Mouse (Mus musculus): ENCODE data around the gene Mxd1. TPM values are rescaled to one million over a fixed set of nuclear protein-coding genes. Genes with fewer than 3 reads are reported as not detected.

Mxd1 gene
- polyA plus RNA-seq, 1 experiment from 2014 or later, result 16.6 TPM

DNA sequence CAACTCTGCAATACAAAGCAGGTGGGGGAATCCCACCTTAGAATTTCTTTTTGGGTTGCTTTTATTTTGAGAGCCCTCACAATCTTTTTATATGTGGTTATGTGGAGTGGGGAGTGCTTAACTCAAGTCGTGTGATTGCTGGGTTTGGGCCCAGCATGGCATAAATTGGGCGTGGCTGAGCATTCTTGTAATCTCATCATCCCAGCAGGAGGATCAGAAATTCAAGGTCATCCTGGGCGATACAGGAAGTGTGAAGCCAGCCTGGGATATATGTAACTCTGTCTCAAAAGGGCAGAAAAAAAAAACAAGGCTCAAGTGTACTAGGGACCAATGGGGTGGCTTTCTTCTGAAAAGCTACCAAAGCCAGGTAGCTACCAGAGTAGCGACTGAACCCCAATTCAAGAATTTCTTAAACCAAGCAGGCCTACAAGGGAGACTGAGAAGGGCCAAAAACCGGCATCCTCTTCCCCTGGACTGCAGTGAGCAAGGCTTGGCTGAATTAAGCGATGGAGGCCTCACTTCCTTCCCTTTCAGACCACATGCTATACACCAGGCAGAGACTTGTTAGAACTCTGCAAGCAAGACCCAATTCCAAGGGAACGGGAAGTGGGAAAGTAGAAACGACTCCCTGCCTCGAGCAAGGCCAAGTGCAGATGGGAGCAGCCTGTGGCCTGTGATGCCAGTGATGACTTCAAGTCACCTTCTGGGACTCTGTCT, 8.6 kb downstream of the Mxd1 start:
- Histone ChIP-seq H3K4me2 (replicated peaks) (no peak overlapping the region), H3K9ac (no peak overlapping the region), H3K9me3 (ENCODE audit: control insufficient read depth, low read length) (no peaks in the 10 kb centered on the region), H3K4me3 (replicated peaks; ENCODE audit: low read length) (no peak overlapping the region), H3K4me1 (replicated peaks; ENCODE audit: control insufficient read depth, insufficient read depth, low read length) (no peaks in the 10 kb centered on the region), H3K27me3 (ENCODE audit: control insufficient read depth, insufficient read depth, low read length) (no peaks in the 10 kb centered on the region), H3K36me3 (replicated peaks; ENCODE audit: control insufficient read depth, insufficient read depth) (peaks cover 83% of the 10 kb centered on the region), H3K27ac (no peak overlapping the region)
- ATAC-seq (ENCODE audit: low FRiP score), result no peak
- DNase-seq (ENCODE audit: low spot score), result no peak
- 79% methylated on average over 9 of the region's 9 CpGs for WGBS

- ATAC-seq (ENCODE audit: low FRiP score) (no peak), DNase-seq (ENCODE audit: low spot score) (no peak)
- Histone ChIP-seq H3K9me3 (ENCODE audit: control insufficient read depth, low read length) (no peaks in the 10 kb centered on the region), H3K4me1 (replicated peaks; ENCODE audit: control insufficient read depth, insufficient read depth, low read length) (no peaks in the 10 kb centered on the region), H3K4me3 (replicated peaks; ENCODE audit: low read length) (no peak overlapping the region), H3K36me3 (replicated peaks; ENCODE audit: control insufficient read depth, insufficient read depth) (peaks cover 73% of the 10 kb centered on the region), H3K4me2 (replicated peaks) (no peak overlapping the region), H3K27ac (no peak overlapping the region), H3K9ac (no peak overlapping the region), H3K27me3 (ENCODE audit: control insufficient read depth, insufficient read depth, low read length) (no peaks in the 10 kb centered on the region)
- 91% methylated on average over 3 of the region's 3 CpGs for WGBS
These were observed 10.5 kb downstream of the Mxd1 start for GRCm38 (mm10) chr6:86658501-86658900.

DNA sequence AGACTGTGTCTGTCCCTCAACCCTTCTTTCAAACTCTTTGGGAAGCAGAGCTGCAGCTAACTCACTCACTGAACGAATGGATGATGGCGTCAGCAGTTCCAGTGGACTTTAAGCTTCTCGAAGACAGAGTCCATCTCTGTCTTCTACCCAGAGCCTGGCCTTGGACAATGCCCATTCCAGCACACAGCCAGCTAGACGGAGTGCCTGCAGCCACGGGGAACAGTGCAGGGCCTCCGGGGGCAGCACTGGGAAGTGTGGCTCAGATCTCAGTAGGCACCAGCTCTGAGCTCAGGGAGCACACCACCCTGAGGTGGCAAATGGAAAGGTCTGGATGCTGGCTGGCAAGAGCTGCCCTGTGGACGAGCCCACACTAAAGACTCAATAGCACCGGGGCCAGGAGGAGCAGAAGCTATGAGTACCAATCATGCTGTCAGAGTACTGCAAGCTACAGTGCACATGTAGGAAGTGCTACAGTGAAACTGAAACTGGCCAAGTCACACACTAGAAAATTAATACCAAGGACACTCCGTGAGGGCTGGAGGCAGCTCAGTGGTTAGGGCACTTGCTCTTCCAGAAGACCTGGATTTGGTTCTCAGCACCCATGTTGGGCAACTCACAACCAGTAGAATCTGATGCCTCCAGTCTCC, 14.6 kb downstream of the Mxd1 start:
- DNase-seq (ENCODE audit: low spot score), result no peak
- H3K4me1 ChIP-seq (replicated peaks; ENCODE audit: control insufficient read depth, insufficient read depth, low read length), result no peaks in the 10 kb centered on the region
- H3K9me3 ChIP-seq (ENCODE audit: control insufficient read depth, low read length), result no peaks in the 10 kb centered on the region
- H3K9ac ChIP-seq, result no peak overlapping the region
- ATAC-seq (ENCODE audit: low FRiP score), result no peak
- H3K36me3 ChIP-seq (replicated peaks; ENCODE audit: control insufficient read depth, insufficient read depth), result peaks cover 74% of the 10 kb centered on the region
- no peak overlapping the region for H3K27ac ChIP-seq
- H3K27me3 ChIP-seq (ENCODE audit: control insufficient read depth, insufficient read depth, low read length), result no peaks in the 10 kb centered on the region
- H3K4me2 ChIP-seq (replicated peaks), result no peak overlapping the region
- H3K4me3 ChIP-seq (replicated peaks; ENCODE audit: low read length), result no peak overlapping the region
- 81% methylated on average over 9 of the region's 9 CpGs for WGBS

DNA sequence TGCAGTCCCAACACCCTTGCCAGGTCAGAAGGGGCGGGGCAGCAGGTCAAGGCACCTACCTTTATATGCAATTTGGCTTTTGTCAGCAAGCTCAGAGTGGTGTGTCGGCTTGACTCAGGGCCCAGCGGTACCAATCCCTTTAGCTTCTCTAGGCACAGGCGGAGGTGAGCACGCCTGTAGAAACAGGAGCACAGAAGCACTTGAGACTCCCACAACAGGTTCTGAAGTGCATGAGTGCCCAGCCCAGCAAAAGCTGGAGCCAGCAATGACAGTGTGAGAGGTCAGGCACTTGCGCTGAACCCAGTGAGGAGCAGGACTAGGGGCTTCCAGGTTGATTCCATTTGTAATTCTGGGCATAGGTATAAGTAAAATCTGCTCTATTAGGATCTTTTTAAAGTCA, 15.9 kb downstream of the Mxd1 start:
- H3K4me2 ChIP-seq (replicated peaks), result no peak overlapping the region
- H3K36me3 ChIP-seq (replicated peaks; ENCODE audit: control insufficient read depth, insufficient read depth), result peaks cover 74% of the 10 kb centered on the region
- no peak overlapping the region for H3K9ac ChIP-seq
- no peaks in the 10 kb centered on the region for H3K27me3 ChIP-seq (ENCODE audit: control insufficient read depth, insufficient read depth, low read length)
- no peak for DNase-seq (ENCODE audit: low spot score)
- H3K4me3 ChIP-seq (replicated peaks; ENCODE audit: low read length), result no peak overlapping the region
- no peak overlapping the region for H3K27ac ChIP-seq
- no peak for ATAC-seq (ENCODE audit: low FRiP score)
- H3K4me1 ChIP-seq (replicated peaks; ENCODE audit: control insufficient read depth, insufficient read depth, low read length), result no peaks in the 10 kb centered on the region
- WGBS, result 94% methylated on average over 6 of the region's 6 CpGs
- H3K9me3 ChIP-seq (ENCODE audit: control insufficient read depth, low read length), result no peaks in the 10 kb centered on the region

DNA sequence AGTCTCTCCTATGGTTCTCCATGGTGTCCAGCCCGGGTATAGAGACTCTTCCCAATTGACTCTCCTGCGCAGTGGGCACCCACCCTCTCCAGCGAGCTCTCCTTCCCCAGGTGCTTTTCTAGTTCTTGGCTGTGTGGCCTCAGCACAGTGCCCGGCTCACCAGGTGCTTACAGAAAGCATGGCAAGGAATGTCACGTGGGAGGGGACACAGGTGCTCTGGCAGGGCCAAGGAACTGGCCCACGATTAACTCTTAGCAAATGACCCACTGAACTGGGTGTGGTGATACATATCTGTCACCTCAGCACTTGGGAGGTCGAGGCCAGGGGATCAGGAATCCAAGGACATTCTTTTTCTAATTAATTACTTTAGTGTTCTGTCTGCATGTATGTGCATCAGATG, 22.8 kb downstream of the Mxd1 start:
- no peaks in the 10 kb centered on the region for H3K9me3 ChIP-seq (ENCODE audit: control insufficient read depth, low read length)
- H3K4me2 ChIP-seq (replicated peaks), result no peak overlapping the region
- H3K9ac ChIP-seq, result no peak overlapping the region
- no peak for DNase-seq (ENCODE audit: low spot score)
- H3K4me1 ChIP-seq (replicated peaks; ENCODE audit: control insufficient read depth, insufficient read depth, low read length), result no peaks in the 10 kb centered on the region
- H3K27me3 ChIP-seq (ENCODE audit: control insufficient read depth, insufficient read depth, low read length), result no peaks in the 10 kb centered on the region
- peaks cover 36% of the 10 kb centered on the region for H3K36me3 ChIP-seq (replicated peaks; ENCODE audit: control insufficient read depth, insufficient read depth)
- H3K27ac ChIP-seq, result no peak overlapping the region
- ATAC-seq (ENCODE audit: low FRiP score), result no peak
- H3K4me3 ChIP-seq (replicated peaks; ENCODE audit: low read length), result no peak overlapping the region
- WGBS, result 77% methylated on average over 7 of the region's 7 CpGs

- ATAC-seq (ENCODE audit: low FRiP score), result no peak
These were observed 23.4 kb downstream of the Mxd1 start for GRCm38 (mm10) chr6:86645551-86645950.

DNA sequence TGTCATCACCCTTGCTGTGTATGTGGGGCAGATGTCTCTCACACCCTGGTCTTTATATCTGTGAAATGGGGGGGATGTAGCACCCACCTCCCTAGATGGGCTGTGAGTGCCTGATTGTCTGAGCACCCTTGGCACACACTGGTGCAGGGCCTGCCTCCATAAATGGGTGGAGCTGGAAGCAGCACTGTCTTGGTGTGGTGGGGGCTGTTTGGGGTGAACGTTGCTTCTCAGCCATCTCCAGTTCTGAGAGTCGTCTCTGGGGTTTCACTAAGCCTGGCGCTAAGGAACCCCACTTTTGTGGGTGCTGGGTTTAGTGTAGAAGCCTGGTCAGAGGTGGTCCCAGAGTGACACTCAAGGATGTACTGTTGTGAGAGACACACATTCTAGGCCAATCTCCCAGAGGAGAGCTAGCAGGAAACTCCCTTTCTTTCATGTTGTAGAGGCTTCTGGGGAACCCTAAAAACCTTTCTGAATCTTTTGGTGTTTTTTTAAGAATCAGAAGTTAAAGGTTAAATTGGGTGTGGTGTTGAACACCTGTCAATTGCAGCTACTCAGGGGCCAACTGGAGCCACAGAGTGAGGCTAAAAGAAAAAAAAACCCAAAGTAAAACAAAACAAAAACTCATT, 24.1 kb downstream of the Mxd1 start:
- DNase-seq (ENCODE audit: low spot score), result no peak
- no peak overlapping the region for H3K27ac ChIP-seq
- no peak overlapping the region for H3K4me3 ChIP-seq (replicated peaks; ENCODE audit: low read length)
- no peaks in the 10 kb centered on the region for H3K4me1 ChIP-seq (replicated peaks; ENCODE audit: control insufficient read depth, insufficient read depth, low read length)
- no peak for ATAC-seq (ENCODE audit: low FRiP score)
- H3K9me3 ChIP-seq (ENCODE audit: control insufficient read depth, low read length), result no peaks in the 10 kb centered on the region
- H3K36me3 ChIP-seq (replicated peaks; ENCODE audit: control insufficient read depth, insufficient read depth), result peaks cover 24% of the 10 kb centered on the region
- no peak overlapping the region for H3K9ac ChIP-seq
- no peaks in the 10 kb centered on the region for H3K27me3 ChIP-seq (ENCODE audit: control insufficient read depth, insufficient read depth, low read length)
- no peak overlapping the region for H3K4me2 ChIP-seq (replicated peaks)
- 94% methylated on average over 3 of the region's 3 CpGs for WGBS

More at GRCm38 (mm10) chr6:86645551-86645950, 23.4 kb downstream of the Mxd1 start:
- no peak overlapping the region for H3K4me2 ChIP-seq (replicated peaks)
- no peaks in the 10 kb centered on the region for H3K27me3 ChIP-seq (ENCODE audit: control insufficient read depth, insufficient read depth, low read length)
- 83% methylated on average over 4 of the region's 4 CpGs for WGBS
- no peak overlapping the region for H3K9ac ChIP-seq
- DNase-seq (ENCODE audit: low spot score), result no peak
- peaks cover 30% of the 10 kb centered on the region for H3K36me3 ChIP-seq (replicated peaks; ENCODE audit: control insufficient read depth, insufficient read depth)
- H3K27ac ChIP-seq, result no peak overlapping the region
- no peak overlapping the region for H3K4me3 ChIP-seq (replicated peaks; ENCODE audit: low read length)
- no peaks in the 10 kb centered on the region for H3K9me3 ChIP-seq (ENCODE audit: control insufficient read depth, low read length)
- H3K4me1 ChIP-seq (replicated peaks; ENCODE audit: control insufficient read depth, insufficient read depth, low read length), result no peaks in the 10 kb centered on the region

- no peak overlapping the region for H3K4me3 ChIP-seq (replicated peaks; ENCODE audit: low read length)
- 61% methylated on average over 8 of the region's 8 CpGs for whole genome bisulfite sequencing
- H3K36me3 ChIP-seq (replicated peaks; ENCODE audit: control insufficient read depth, insufficient read depth), result no peaks in the 10 kb centered on the region
- H3K9ac ChIP-seq, result no peak overlapping the region
- no peaks in the 10 kb centered on the region for H3K4me1 ChIP-seq (replicated peaks; ENCODE audit: control insufficient read depth, insufficient read depth, low read length)
- H3K27ac ChIP-seq, result no peak overlapping the region
- no peaks in the 10 kb centered on the region for H3K27me3 ChIP-seq (ENCODE audit: control insufficient read depth, insufficient read depth, low read length)
- DNase-seq (ENCODE audit: low spot score) (no peak), ATAC-seq (ENCODE audit: low FRiP score) (no peak)
- no peaks in the 10 kb centered on the region for H3K9me3 ChIP-seq (ENCODE audit: control insufficient read depth, low read length)
- H3K4me2 ChIP-seq (replicated peaks), result no peak overlapping the region
These were observed 27.2 kb downstream of the Mxd1 start for GRCm38 (mm10) chr6:86641716-86642115.

DNA sequence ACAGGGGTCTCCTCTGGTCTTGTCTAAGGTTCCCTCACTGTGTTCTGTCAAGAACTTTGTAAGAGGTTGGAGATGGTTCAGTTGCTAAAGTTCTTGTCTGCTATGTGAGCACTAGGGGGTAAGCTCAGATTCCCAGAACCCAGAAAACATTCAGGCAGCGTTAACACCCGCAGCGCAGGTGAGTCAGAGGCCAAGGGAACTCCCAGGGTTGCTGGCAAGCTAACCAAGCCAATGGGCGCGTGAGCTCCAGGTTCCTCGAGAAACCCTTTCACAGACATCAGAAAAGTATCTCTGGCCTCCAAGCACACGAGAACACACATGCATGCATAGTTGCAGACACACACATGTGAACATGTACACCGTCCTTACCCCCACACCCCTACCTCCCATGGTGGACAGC, 28.2 kb downstream of the Mxd1 start:
- Histone ChIP-seq H3K36me3 (replicated peaks; ENCODE audit: control insufficient read depth, insufficient read depth) (no peaks in the 10 kb centered on the region), H3K4me1 (replicated peaks; ENCODE audit: control insufficient read depth, insufficient read depth, low read length) (no peaks in the 10 kb centered on the region), H3K9ac (no peak overlapping the region), H3K4me2 (replicated peaks) (no peak overlapping the region), H3K27ac (no peak overlapping the region), H3K27me3 (ENCODE audit: control insufficient read depth, insufficient read depth, low read length) (no peaks in the 10 kb centered on the region), H3K4me3 (replicated peaks; ENCODE audit: low read length) (no peak overlapping the region), H3K9me3 (ENCODE audit: control insufficient read depth, low read length) (no peaks in the 10 kb centered on the region)
- DNase-seq (ENCODE audit: low spot score) (no peak), ATAC-seq (ENCODE audit: low FRiP score) (no peak)
- 92% methylated on average over 8 of the region's 8 CpGs for WGBS

Data from hindbrain, embryonic 14.5 days (tissue).